Mouse (Mus musculus) lung, adult 2 months (tissue): ENCODE measurements around the gene Txnip.

ENCODE experiments used
- CTCF ChIP-seq: fragments of 200-500 bp; IDR thresholded peaks from 2 replicates; pipeline ENCODE4 v1.5.1; 2011; ENCODE audit warnings: mild to moderate bottlenecking, low read length, control low read depth; ENCODE audit not compliant: insufficient read depth
- POLR2A ChIP-seq: fragments of 200-500 bp; IDR thresholded peaks from 2 replicates; pipeline ENCODE4 v1.6.1; 2011; ENCODE audit warnings: low read depth, mild to moderate bottlenecking, control low read depth, low read length, borderline replicate concordance; ENCODE audit errors: extremely low read depth

DNA sequence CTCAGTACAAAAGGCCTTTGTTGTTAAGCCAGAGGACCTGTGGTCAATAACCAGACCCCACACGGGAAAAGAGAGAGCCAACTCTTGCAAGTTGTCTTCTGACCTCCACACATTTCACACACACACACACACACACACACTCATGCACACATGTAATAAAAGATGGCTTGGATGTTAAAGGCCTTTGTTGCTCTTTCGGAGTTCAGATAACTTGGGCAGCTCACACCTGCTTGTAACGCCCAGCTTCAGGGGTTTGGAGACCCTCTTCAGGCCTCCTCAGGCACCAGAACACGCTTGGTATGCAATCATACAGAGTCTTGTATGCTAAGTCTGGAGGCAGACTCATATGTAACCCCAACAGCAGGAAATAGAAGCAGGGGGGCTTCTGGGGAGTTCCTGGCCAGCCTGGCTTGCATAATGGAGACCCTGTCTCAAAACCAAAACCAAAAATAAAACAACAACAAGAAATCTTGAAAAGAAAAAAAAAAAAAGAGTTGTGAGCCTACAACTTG is 21.5 kb downstream of the Txnip start:
- TF ChIP-seq CTCF (no peak), POLR2A (no peak)
